Mouse (Mus musculus) gonadal fat pad, adult 2 months (tissue): ENCODE data around the gene Helq. TPM values are rescaled to one million over a fixed set of nuclear protein-coding genes. Genes with fewer than 3 reads are reported as not detected.

Experiments
- DNase-seq: peaks from one replicate; pipeline ENCODE4 v3.0.0-alpha.2; 2012; ENCODE audit warnings: low read depth
- polyA plus RNA-seq: library from polyadenylated mRNA; depleted of rRNA; stranded (reverse); fragments of >200 nt; gene quantifications from 2 replicates; pipeline ENCODE4 v1.2.3, GENCODE M21; 2012

The Helq gene
- polyA plus RNA-seq, 1 experiment: 6.1 TPM

- no peak for DNase-seq
Measured at GRCm38 (mm10) chr5:100779002-100779401, 19.4 kb downstream of the Helq start.

GRCm38 (mm10) chr5:100776900-100777299, 21.5 kb downstream of the Helq start:
- no peak for DNase-seq

GRCm38 (mm10) chr5:100775778-100776404, 22.5 kb downstream of the Helq start:
- DNase-seq: no peak

GRCm38 (mm10) chr5:100771575-100771974, 26.8 kb downstream of the Helq start:
- no peak for DNase-seq

GRCm38 (mm10) chr5:100766026-100766425, 32.4 kb downstream of the Helq start:
- DNase-seq: no peak

DNA sequence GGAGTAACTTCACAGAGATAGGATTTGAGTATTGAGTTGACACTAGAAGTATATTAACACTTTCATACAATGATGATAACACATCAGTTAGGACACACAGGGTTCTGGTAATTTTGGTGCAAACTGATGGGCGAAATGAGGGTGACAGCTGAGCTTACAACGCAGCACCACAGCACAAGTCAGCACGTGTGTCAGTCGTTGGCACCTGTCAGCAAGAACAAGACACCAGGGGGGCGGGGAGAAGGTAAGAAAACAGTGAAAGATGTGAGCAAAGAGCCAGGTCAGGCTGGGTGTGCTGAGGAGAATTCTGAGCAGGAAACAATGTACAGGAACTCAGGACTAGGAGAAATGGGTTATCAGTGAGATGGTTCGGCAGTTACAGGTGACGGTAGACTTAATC, 36.7 kb downstream of the Helq start:
- no peak for DNase-seq

DNA sequence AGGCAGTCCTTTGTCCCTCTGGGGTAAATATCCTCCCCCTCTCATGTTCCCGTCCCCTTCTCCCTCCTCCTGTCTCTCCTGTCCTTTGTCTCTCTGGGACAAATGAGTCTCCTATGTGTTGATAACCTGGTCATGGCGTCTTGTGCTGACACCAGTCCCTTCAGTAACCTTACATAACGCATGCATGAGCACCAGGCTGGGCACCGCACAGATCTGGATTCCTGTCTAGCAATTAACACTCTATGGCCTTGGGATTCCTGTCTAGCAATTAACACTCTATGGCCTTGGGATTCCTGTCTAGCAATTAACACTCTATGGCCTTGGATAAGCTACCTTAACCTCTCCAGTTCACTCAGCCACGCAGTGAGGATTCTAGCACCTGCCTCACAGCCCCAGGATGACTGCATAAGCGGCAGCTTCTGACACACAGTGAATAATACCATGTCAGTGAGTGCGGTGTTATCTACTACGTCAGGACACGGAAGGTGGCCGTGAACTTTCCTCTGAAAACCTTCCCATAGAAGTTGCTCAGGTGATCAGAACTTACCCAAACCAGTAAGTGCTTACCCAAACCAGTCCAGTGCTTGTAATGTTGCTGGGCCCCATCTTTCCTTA, 38.2 kb downstream of the Helq start:
- no peak for DNase-seq

DNA sequence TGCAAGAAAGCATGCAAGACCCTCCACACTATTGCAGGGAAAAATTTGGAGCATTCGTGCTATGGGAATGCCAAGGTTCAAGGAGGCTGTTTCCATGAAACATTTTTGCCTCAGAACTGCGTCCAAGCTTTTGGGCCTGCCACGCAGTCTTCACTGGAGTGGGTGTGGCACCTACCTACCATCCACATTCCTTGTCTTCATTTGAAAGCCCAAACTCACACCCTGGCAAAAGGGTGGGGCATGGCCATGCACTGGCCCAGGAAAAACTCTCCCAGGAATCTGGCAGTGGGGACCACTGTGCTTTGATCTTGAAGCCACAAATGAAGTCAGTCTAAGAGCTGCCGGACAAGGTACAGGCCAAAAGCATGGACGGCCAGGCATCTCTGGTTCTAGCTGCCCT, 40.3 kb downstream of the Helq start:
- no peak for DNase-seq

- no peak for DNase-seq
Measured at GRCm38 (mm10) chr5:100753407-100753806, 45.0 kb downstream of the Helq start.

- DNase-seq: no peak
Measured at GRCm38 (mm10) chr5:100751655-100752054, 46.7 kb downstream of the Helq start.

DNA sequence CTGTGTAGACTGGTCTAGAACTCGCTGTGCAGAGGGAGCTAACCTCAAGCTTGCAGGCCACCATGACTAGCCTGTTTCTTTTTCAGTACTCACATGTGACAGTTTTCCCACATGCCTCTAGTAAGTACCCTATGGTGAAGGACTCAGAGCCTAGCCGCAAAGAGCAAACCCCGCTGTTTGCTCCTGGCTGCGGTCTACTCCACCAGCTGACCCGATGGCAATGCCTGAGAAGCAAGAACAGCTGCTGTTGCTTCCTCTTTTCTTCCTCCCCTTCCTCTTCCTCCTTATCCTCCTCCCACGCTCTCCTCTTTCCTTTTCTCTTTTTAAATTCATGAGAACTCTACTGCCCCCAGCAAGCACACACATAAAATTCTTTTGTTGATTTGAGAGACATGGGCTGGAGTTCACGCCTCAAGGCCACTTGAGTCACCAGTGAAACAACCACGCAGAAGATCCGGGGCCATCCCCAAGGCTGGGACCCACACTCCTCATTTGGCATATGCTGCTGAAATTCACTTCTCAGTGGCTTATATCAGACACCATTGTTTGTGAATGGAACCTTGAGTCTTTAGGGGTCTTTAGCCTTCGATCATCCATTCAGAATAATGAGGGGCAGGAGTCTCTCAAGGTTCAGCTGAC, 47.7 kb downstream of the Helq start:
- DNase-seq: no peak

DNA sequence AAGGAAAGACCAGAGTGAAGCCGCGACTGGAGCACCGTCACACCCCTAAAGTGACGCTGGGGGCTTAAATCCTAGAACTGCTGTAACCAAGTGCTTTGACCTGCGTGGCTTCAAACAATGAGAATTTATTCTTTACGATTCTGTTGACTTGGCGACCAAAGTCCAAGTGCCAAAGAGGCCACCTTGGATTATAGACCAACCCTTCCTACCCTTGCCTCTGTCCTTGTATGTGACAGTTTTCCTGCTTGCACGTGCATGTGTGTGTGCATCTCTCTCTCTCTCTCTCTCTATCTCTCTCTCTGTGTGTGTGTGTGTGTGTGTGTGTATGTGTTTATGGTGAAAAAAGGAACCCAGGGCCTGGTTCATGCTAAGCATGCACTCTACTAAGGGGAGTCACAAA, 59.6 kb downstream of the Helq start:
- DNase-seq: no peak

- DNase-seq: no peak
Measured at GRCm38 (mm10) chr5:100736919-100737318, 61.5 kb downstream of the Helq start.

GRCm38 (mm10) chr5:100734535-100734934, 63.9 kb downstream of the Helq start:
- DNase-seq: no peak

GRCm38 (mm10) chr5:100728757-100729156, 69.6 kb downstream of the Helq start:
- DNase-seq: no peak

DNA sequence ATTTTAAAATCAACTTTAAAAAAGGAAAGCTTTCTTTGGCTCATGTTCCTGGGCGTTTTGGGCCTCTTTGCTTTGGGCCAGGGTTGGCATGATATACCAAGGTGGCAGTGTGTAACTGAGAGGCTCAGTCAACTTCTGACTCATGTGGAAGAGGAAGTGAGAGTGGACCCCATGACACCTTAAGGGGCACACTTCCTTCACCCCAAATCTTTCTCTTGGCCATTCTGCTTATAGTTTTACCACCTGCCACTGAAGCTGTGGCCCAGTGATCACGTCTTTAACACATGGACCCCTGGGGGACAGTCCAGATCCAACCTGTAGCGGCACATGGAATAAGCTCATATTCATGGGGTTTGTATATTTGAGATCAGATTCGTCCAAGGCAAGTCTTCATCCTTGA, 72.4 kb downstream of the Helq start:
- no peak for DNase-seq

DNA sequence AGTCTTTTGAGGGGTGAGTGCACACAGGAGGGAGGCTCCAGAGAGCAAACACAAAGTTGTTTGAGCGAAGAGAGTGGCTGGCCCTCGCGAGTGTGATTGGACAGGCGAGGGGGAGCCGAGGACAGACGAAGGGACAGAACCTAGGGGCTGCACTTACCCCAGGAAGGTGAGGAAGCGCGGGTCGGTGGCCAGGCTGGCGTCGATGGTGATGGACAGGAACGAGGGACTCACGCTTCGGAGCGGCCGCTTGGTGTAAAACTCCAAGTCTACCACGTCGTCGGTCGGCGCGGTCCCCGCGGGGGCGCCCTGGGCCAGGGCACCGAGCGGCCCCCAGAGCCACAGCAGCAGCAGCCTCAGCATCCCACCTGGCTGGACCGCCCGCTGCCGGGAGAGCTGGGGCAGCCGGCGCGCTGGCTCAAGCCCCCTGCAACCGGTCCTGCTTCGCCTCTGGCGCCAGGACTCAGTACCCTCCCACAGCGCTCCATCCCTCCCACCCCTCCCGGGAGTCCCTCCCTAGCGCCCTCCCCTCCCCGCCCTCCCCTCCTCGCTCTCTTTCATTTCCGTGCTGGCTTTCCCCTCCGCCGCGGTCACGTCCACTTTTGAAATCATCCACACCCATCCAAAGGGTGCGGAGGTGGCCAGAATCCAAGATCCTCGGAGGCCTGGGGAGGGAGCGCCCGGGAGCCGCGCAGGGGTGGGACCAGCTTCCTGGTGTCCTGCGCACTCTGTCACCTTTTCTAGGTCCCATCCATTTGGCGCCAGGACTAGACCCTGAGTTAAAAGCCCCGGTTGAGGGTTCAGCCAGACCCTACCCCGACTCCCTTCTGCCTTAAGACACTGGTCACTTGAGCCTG, 78.9 kb downstream of the Helq start, which contains the start of gene Hpse:
TSS of gene Hpse (minus strand) at position 482 of the 854 bp plus-strand sequence.
- DNase-seq: no peak

GRCm38 (mm10) chr5:100716762-100717161, 81.6 kb downstream of the Helq start:
- no peak for DNase-seq
